Mouse (Mus musculus): Measurements from ENCODE around the gene Samd4. TPM values are rescaled to one million over a fixed set of nuclear protein-coding genes. Genes with fewer than 3 reads are reported as not detected.
A peak's percentile ranks its signal among the peaks of the same experiment; 100 is the strongest.

Gene Samd4
- polyA plus RNA-seq (2015; fragmentation: Nextera tagmentation; extraction: Ambion mirVana), result 10.2 and 12.3 TPM in 2 replicates

GRCm38 (mm10) chr14:46882431-46883067, at the start of gene Samd4:
Gene Samd4, plus strand, starts transcription at chr14:46882854.
- Histone ChIP-seq H3K4me3 (peak within 1 kb of the TSS; percentile 80), H3K36me3 (no peaks in the 10 kb centered on the region), H3K9me3 (no peaks in the 10 kb centered on the region), H3K27me3 (no peaks in the 10 kb centered on the region), H3K4me2 (peak within 1 kb of the TSS; percentile 89), H3K9ac (peak within 1 kb of the TSS; percentile 88), H3K4me1 (peaks cover 32% of the 10 kb centered on the region), H3K27ac (peak within 1 kb of the TSS; percentile 97)
- peak; percentile 85 for ATAC-seq (ENCODE audit: insufficient number of reproducible peaks, insufficient read depth, low FRiP score, low TSS enrichment, low read depth)
- WGBS, result 1% methylated on average over 50 of the region's 54 CpGs

DNA sequence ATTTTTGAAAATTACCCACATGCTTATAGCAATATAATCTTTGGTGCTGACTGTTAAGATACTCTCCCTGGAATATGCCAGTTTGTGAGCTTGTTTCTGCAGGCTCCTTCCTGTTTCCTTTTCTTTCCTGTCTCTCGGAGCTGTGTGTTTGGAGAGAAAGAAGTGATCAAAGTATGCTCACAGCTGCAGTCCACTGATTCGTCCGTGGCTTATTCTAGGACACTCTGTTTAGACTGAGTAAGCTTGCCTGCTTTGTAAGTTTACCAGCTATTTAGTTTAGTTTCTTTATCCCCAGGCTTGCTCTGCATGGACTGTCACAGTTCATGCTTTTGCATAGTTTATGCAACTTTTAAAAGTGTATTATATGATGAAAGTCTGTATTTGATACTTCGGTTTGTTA, 43.3 kb upstream of the Samd4 start:
- 56% methylated on average over 4 of the region's 4 CpGs for WGBS
- no peak overlapping the region for H3K27ac ChIP-seq
- no peak overlapping the region for H3K4me2 ChIP-seq

DNA sequence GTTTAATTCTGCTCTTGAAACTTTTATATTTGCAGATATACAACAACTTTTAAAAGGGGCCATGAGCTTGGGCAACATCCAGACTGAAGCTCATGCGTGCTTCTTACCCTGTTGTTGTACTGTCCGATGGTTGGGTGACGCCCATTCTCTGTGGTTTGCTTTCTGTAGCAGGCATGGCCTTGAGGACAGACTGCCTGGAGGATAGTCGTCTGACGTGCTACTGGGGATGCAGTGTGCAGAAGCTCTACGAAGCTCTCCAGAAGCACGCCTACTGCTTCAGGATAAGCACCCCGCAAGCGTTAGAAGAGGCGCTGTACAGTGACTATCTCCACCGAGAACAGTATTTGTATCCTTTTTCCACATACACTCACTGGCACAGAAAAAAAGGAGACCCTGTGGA, 36.9 kb upstream of the Samd4 start:
- no peaks in the 10 kb centered on the region for H3K4me1 ChIP-seq
- no peaks in the 10 kb centered on the region for H3K9me3 ChIP-seq
- peaks cover 36% of the 10 kb centered on the region for H3K36me3 ChIP-seq
- WGBS, result 92% methylated on average over 11 of the region's 11 CpGs
- no peak overlapping the region for H3K4me3 ChIP-seq
- H3K27ac ChIP-seq, result no peak overlapping the region
- no peak overlapping the region for H3K4me2 ChIP-seq
- no peak for ATAC-seq (ENCODE audit: insufficient number of reproducible peaks, insufficient read depth, low FRiP score, low TSS enrichment, low read depth)
- H3K27me3 ChIP-seq, result no peaks in the 10 kb centered on the region
- no peak overlapping the region for H3K9ac ChIP-seq

More for the DNA sequence above, 43.3 kb upstream of the Samd4 start:
- no peak overlapping the region for H3K4me3 ChIP-seq
- H3K4me1 ChIP-seq, result no peaks in the 10 kb centered on the region; the same call in 1 of the 2 replicates
- no peak overlapping the region for H3K9ac ChIP-seq
- H3K36me3 ChIP-seq, result peaks cover 19% of the 10 kb centered on the region
- H3K27me3 ChIP-seq, result no peaks in the 10 kb centered on the region
- H3K9me3 ChIP-seq, result no peaks in the 10 kb centered on the region
- no peak for ATAC-seq (ENCODE audit: insufficient number of reproducible peaks, insufficient read depth, low FRiP score, low TSS enrichment, low read depth)

- 87% methylated on average over 4 of the region's 4 CpGs for WGBS
- Histone ChIP-seq H3K27me3 (no peaks in the 10 kb centered on the region), H3K27ac (no peak overlapping the region), H3K9ac (no peak overlapping the region), H3K4me3 (no peak overlapping the region), H3K4me1 (no peaks in the 10 kb centered on the region), H3K4me2 (no peak overlapping the region), H3K36me3 (peaks cover 20% of the 10 kb centered on the region; the same call in 1 of the 2 replicates), H3K9me3 (no peaks in the 10 kb centered on the region)
- ATAC-seq (ENCODE audit: insufficient number of reproducible peaks, insufficient read depth, low FRiP score, low TSS enrichment, low read depth), result no peak
These were observed 34.5 kb upstream of the Samd4 start for GRCm38 (mm10) chr14:46848063-46848590.

DNA sequence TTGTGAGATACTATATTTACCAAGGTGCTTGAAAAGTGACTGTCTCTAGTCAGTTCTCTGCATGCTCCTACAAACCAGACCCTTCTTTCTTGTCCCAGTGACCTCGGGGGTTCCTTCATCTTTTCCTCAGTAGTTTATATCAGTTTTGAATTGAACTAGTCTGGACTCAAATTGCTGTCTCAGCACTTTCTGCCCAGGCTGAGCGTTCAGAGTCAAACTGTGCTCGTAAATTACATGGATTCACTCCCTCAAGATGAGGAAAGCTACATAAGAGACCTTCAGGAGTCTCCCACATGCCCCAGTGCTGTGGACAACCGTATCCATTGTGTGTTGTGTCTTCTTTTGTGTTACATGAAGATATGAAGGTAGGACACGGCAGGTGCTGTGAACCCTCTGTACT, 33.9 kb upstream of the Samd4 start:
- Histone ChIP-seq H3K27ac (no peak overlapping the region), H3K9me3 (no peaks in the 10 kb centered on the region), H3K9ac (no peak overlapping the region), H3K36me3 (peaks cover 20% of the 10 kb centered on the region; the same call in 1 of the 2 replicates), H3K4me2 (no peak overlapping the region), H3K4me1 (no peaks in the 10 kb centered on the region), H3K4me3 (no peak overlapping the region), H3K27me3 (no peaks in the 10 kb centered on the region)
- WGBS, result 85% methylated on average over 5 of the region's 5 CpGs
- no peak for ATAC-seq (ENCODE audit: insufficient number of reproducible peaks, insufficient read depth, low FRiP score, low TSS enrichment, low read depth)

GRCm38 (mm10) chr14:46849769-46850168, 32.9 kb upstream of the Samd4 start:
- 89% methylated on average over 1 of the region's 1 CpGs for WGBS
- Histone ChIP-seq H3K9me3 (no peaks in the 10 kb centered on the region), H3K4me3 (no peak overlapping the region), H3K4me1 (no peaks in the 10 kb centered on the region), H3K4me2 (no peak overlapping the region), H3K27me3 (no peaks in the 10 kb centered on the region), H3K27ac (no peak overlapping the region), H3K36me3 (peaks cover 18% of the 10 kb centered on the region; the same call in 1 of the 2 replicates), H3K9ac (no peak overlapping the region)
- ATAC-seq (ENCODE audit: insufficient number of reproducible peaks, insufficient read depth, low FRiP score, low TSS enrichment, low read depth), result no peak

- Histone ChIP-seq H3K27ac (no peak overlapping the region), H3K27me3 (no peaks in the 10 kb centered on the region), H3K4me3 (no peak overlapping the region), H3K36me3 (peaks cover 3% of the 10 kb centered on the region; the same call in 1 of the 2 replicates), H3K4me2 (no peak overlapping the region), H3K9ac (no peak overlapping the region), H3K4me1 (no peaks in the 10 kb centered on the region), H3K9me3 (no peaks in the 10 kb centered on the region)
- WGBS, result 86% methylated on average over 11 of the region's 11 CpGs
- ATAC-seq (ENCODE audit: insufficient number of reproducible peaks, insufficient read depth, low FRiP score, low TSS enrichment, low read depth), result no peak
These were observed 29.0 kb upstream of the Samd4 start for GRCm38 (mm10) chr14:46853677-46854076.

DNA sequence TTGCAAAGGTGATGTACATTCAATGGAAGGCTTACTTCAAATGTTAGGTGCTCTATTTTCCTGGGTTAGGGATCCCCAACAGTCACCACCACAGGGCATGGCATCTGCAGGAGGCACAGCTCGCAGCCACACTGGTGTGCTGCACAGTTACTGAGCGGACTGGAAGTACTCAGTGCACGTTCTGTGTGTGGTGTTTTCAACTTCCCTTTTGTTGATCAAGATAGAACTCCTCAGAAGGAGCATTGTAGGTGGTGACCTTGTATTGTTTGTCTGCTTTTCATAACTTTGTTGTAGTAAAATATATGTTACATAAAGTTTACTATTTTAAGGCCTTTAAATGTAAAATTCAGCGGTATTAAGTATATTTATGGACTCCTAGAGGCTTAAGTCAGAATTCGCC, 19.7 kb upstream of the Samd4 start:
- no peak overlapping the region for H3K4me3 ChIP-seq
- H3K9ac ChIP-seq, result no peak overlapping the region
- ATAC-seq (ENCODE audit: insufficient number of reproducible peaks, insufficient read depth, low FRiP score, low TSS enrichment, low read depth), result no peak
- 90% methylated on average over 5 of the region's 5 CpGs for WGBS
- H3K27ac ChIP-seq, result no peak overlapping the region
- no peak overlapping the region for H3K4me2 ChIP-seq
- no peaks in the 10 kb centered on the region for H3K9me3 ChIP-seq
- H3K4me1 ChIP-seq, result no peaks in the 10 kb centered on the region
- H3K36me3 ChIP-seq, result no peaks in the 10 kb centered on the region
- H3K27me3 ChIP-seq, result no peaks in the 10 kb centered on the region

- ATAC-seq (ENCODE audit: insufficient number of reproducible peaks, insufficient read depth, low FRiP score, low TSS enrichment, low read depth), result no peak
- H3K4me2 ChIP-seq, result peak overlapping the region; percentile 89
These were observed 1.7 kb upstream of the Samd4 start for GRCm38 (mm10) chr14:46880935-46881334.

DNA sequence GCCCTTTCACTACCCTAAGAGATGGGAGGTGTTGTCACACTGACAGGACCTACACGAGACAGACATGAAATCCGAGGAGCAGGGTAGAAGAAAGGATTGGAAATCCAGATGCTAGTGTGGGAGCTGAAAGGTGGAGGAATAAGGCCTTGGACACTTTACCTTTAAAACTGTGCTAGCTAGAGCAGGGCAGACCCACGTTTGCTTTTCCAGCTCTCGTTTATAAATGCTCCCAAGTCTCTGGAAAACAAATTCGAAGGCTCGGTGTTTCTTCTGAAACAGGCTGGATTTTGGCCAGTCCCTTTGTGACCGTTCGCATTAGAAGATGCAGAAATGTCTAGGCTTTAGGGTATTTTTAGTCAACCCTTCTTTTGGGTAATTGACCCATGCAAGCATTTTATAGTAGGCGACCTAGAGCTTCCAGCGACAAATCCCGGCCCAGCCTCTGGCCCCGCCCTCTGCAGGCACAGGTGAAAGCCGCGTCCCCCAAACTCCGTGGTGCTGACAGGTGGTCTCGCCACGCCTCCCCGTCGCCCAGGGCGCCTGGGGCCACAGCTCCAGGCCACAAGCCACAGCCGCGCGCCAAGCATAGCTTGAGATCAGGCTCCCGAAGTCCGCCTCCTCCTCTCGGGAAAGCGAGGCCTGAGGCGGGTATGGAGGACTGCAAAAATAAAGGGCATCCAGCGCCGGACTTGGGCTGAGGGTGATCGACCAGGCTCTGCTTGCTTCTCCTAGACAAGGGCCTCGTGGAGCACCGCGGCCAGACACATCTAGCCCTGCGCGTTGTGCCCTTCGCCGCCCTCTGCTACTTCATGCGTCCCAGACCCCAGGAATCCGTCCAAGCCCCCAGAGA, 848 bp upstream of the Samd4 start:
- WGBS, result 2% methylated on average over 40 of the region's 40 CpGs
- no peaks in the 10 kb centered on the region for H3K36me3 ChIP-seq
- peak; percentile 13 for ATAC-seq (ENCODE audit: insufficient number of reproducible peaks, insufficient read depth, low FRiP score, low TSS enrichment, low read depth)

More at GRCm38 (mm10) chr14:46880935-46881334, 1.7 kb upstream of the Samd4 start:
- Histone ChIP-seq H3K9ac (no peak overlapping the region), H3K9me3 (no peaks in the 10 kb centered on the region), H3K27ac (no peak overlapping the region), H3K4me1 (peaks cover 22% of the 10 kb centered on the region), H3K27me3 (no peaks in the 10 kb centered on the region), H3K4me3 (peak overlapping the region; percentile 80; the same call in 1 of the 2 replicates), H3K36me3 (no peaks in the 10 kb centered on the region)
- 4% methylated on average over 10 of the region's 10 CpGs for WGBS

GRCm38 (mm10) chr14:46883068-46883870, 615 bp downstream of the Samd4 start:
- Histone ChIP-seq H3K36me3 (no peaks in the 10 kb centered on the region), H3K9ac (peak overlapping the region; percentile 88), H3K27ac (peak overlapping the region; percentile 97), H3K4me3 (peak overlapping the region; percentile 80), H3K4me2 (peak overlapping the region; percentile 89), H3K27me3 (no peaks in the 10 kb centered on the region), H3K9me3 (no peaks in the 10 kb centered on the region), H3K4me1 (peaks cover 35% of the 10 kb centered on the region)
- WGBS, result under 1% methylated on average over 67 of the region's 70 CpGs
- peak; percentile 12; the same call in 1 of the 2 replicates for ATAC-seq (ENCODE audit: insufficient number of reproducible peaks, insufficient read depth, low FRiP score, low TSS enrichment, low read depth)

More for the DNA sequence above, 848 bp upstream of the Samd4 start:
- Histone ChIP-seq H3K27ac (peak overlapping the region; percentile 97), H3K4me2 (peak overlapping the region; percentile 89), H3K27me3 (no peaks in the 10 kb centered on the region), H3K4me1 (peaks cover 27% of the 10 kb centered on the region), H3K9me3 (no peaks in the 10 kb centered on the region), H3K4me3 (peak overlapping the region; percentile 80), H3K9ac (peak overlapping the region; percentile 88)
